Mouse (Mus musculus): ENCODE results near the gene Csk.

Gene Csk

DNA sequence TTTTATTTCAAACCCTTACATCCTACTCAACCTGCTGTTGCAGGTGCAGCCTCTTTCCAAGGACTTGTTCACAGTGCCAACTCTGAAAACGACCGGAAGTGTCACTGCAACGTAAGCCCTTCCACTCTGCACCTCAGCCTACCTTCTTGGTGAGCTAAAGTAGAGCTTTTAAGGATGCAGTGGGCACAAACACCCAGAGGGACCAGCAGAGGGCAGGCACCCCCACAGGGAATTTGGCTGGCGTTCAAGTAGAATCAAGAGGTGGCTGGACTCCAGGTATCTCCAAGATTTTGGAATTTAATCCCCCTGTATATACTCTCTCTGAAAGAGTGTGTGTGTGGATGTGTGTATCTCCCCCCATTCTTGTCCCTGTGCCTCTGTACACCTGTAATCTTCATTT is 4.4 kb upstream of the Csk start:
- no peak for DNase-seq (ENCODE audit: low spot score)

DNA sequence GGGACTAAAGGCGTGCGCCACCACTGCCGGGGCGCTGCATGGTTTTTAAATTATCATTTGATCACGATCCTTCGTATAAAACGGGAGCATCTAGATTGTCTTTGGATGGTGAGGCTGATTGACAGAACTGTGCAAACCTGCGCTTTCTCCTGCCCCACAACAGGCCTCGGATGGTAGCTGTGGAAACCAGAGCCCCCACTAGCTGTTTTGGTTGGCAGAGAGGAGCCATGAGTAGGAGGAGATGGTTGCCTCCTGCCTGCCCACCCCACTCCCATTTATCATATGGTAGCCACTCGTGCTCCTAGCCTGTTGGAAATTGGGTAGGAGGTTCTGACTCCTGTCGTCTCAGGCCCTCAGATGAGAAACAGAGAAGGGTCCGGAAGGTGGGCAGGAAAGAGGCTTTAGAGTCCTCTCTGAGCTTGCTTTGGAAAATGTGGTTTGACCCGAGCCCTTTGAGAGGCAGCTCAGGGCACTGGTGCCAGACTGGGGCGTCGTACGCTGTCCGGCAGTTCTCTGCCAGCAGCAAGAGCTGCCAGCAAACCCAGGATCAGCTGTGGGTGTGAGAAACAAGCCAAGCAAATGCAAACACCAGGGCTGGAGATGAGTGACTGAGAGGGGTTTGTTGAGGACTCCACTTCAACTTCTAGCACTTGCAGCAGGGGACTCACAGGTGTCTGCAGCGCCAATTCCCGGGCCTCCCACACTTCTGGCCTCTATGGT is 3.4 kb upstream of the Csk start:
- no peak for DNase-seq (ENCODE audit: low spot score)

DNA sequence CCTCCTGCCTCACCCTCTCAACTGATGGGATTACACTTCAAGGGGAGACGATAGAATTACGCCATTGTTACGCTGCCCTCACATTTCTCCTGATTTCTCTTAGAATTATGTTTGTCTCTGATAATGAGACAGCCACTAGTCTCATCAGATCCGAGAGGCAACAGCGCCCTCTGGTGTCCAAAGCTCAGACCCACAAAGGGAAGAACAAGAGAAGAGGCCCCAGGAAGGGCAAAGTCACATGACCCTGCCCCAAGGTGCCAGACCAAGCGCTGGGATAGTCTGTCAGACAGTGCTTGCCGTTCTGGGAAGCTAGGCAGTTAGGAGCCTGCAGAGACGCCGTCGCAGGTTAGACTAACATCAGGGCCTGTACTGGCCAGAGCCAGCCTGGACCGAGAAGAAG is 2.3 kb upstream of the Csk start:
- DNase-seq (ENCODE audit: low spot score) = peak; percentile 97

GRCm38 (mm10) chr9:57654966-57655365 is 1.5 kb upstream of the Csk start:
- no peak for DNase-seq (ENCODE audit: low spot score)

- DNase-seq (ENCODE audit: low spot score) = no peak
Measured at GRCm38 (mm10) chr9:57652855-57653254, 576 bp downstream of the Csk start.

DNA sequence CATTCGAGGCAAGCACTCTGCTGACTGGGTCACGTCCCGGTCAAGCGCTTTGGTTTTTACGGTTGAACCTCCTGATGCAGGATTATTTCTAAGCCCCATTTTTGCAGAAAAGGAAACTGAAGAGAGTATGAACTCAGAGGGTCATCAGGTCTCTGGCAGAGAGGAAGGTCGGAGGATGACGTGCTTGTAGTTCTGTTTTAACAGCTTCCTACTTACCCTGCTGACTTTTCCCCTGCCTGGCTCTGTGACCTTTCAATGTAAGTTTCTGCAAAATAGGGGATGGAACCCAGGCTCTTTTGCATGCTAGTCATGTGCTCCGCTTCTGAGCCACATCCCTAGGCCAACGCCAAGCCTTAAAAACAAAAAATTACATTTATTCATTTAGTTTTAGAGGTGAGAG is 1.1 kb downstream of the Csk start:
- DNase-seq (ENCODE audit: low spot score) = no peak

DNA sequence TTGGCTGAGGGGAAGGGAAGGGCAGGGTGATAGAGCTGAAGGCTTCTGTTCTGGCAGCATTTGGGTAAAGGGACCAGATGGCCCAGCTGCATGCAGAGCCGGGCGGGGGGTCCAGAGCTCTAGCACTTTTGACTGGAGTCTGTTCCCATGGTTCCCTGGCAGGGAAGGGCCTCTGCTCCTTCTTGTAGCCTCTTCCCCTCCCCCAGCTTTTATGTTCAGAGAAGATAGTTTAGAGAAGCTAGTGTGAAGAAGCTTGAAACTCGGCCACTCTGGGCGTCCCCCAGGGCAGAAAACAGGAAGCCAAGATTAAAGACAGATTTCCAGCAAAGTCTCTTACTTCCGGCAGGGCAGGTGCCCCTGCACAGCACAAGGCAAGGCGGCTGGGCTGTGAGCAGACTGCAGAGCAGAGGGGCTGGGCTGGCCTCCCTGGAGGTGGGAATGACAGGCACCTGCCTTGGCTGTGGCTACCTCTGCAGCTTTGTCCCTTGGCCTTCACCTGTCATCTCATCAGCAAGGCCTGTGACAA is 2.6 kb downstream of the Csk start:
- no peak for DNase-seq (ENCODE audit: low spot score)

DNA sequence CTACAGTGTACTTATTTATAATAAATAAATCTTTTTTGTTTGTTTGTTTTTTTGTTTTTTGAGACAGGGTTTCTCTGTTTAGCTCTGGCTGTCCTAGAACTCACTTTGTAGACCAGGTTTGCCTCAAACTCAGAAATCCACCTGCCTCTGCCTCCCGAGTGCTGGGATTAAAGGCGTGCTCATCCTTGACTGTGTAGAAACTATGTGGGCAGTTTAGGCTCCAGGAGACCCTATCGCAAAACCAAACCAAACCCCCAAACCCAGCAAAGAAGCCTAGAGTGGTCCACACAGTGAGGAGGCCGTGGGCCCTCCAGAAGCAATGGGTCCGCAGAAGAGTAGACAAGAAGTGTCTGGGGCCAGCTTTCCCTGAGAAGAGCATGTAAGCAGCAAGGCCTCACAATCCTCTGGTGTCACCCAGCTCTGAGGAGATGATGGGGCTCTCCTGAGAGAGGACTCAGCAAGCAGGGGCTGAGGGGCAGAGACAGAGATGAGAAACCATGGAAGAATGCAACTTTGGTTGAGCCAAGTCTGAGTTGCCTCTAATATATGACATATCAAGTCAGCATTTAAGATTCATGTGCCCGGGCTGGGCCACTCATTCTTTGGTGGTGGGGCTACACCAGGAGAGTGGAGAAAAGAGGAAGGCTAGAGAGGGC is 3.2 kb downstream of the Csk start:
- no peak for DNase-seq (ENCODE audit: low spot score)

GRCm38 (mm10) chr9:57647286-57648108 is 5.9 kb downstream of the Csk start:
- no peak for DNase-seq (ENCODE audit: low spot score)

DNA sequence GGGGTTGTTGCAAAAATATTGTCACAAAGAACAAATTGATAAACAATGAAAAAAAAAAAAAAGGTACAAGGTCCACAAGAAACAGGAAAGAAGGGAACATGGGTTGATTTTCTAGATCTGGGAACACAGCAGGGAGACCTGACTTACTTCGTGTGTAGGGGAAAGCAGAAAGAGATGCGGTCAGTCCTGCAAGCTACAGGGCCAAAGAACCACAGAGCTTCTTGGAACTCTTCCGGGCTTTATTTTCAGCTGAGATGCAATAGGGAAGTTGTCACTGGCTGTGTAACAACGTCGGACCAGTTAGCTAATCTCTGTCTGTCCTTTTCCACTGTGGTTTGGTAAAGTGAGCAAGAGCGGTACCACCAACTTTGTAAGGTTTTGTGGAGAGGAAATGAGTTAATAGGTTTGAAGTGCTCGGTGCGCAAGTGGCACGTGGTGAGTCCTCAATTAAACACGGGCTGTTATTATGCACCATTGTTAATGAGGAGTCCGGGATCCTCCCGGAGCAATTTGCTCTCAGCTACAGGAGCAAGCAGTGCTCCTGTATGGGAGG is 6.8 kb downstream of the Csk start:
- no peak for DNase-seq (ENCODE audit: low spot score)

DNA sequence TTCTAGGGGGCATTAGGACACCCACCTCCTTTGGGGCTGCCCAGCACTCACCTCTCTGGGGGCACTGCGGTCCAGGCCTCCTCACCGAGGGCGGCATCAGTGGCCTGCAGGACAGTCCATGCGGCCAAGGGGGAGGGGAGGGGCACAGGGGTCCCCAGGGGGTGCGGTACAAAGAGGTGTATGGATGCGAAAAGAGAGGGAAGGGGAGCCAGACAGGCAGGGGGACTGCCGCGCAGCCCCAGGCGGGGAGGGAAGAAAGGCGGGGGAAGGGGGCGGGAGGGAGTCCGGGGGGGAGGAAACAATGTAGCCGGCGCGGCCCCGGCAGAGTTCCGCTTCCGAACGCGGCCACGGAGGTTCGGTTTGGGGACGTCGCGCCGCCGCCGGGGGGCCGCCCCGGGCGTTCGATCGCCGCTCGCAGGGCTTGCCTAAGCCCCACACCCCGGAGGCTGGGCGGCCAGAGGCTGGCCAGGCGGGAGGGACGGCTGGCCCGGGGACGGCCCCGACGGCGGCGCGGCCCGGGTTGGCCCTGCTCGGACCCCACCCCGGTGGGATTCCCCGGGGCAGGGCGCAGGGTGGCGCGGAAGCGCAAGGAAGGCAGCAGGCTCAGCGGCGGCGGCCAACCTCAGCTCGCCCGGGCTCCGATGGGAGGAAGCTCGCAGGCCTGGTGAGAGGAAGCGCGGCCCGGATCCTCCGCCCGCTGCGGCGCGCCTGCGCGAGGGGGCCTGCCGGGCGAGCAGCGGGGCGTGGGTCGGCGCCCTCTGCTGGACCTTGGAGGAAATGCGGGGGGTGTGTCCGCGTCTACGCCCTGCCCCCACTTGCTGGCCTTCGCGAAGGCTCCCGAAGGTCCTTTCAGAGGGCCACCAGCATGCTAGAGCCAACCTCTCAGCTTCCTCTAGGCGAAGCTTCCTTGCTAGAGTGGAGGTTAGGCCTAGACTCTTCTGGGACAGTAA is 8.2 kb downstream of the Csk start:
- DNase-seq (ENCODE audit: low spot score) = peak; percentile 84

- DNase-seq (ENCODE audit: low spot score) = peak; percentile 34
Measured at GRCm38 (mm10) chr9:57644442-57644943, 8.9 kb downstream of the Csk start.

GRCm38 (mm10) chr9:57643856-57644180 is 9.6 kb downstream of the Csk start:
- DNase-seq (ENCODE audit: low spot score) = peak; percentile 64

DNA sequence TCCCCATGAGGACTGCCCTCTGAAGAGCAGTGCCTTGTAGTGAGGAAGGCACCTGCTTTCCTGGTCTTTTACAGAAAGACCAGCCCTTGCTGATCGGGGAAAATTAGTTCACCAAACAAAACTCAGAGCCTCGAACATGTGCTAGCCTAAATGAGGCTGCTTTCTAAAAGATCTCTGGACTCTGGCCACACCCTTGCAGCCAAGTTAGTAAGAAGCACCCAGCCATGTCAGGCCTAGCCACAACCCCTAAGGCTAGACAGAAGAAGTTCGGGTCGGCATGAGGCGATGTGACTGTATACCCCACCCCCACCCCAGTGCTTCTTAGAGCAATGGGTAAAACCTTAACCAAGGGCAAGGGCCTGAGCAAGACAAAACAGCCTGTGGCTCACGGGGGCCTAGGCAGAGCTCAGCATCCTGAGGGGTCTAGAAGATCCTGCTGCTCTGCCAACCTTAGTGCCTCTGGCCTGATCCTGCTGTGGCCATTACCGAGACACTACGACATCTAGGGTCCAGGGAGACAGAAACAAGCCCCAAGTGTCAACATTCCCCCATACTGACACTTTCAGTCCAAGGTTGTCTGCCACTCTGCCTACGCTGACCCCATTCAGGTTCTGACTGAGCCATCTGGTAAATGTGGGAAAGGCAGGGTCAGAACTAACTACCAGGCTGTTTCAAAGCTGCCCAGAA is 10.1 kb downstream of the Csk start:
- no peak for DNase-seq (ENCODE audit: low spot score)

DNA sequence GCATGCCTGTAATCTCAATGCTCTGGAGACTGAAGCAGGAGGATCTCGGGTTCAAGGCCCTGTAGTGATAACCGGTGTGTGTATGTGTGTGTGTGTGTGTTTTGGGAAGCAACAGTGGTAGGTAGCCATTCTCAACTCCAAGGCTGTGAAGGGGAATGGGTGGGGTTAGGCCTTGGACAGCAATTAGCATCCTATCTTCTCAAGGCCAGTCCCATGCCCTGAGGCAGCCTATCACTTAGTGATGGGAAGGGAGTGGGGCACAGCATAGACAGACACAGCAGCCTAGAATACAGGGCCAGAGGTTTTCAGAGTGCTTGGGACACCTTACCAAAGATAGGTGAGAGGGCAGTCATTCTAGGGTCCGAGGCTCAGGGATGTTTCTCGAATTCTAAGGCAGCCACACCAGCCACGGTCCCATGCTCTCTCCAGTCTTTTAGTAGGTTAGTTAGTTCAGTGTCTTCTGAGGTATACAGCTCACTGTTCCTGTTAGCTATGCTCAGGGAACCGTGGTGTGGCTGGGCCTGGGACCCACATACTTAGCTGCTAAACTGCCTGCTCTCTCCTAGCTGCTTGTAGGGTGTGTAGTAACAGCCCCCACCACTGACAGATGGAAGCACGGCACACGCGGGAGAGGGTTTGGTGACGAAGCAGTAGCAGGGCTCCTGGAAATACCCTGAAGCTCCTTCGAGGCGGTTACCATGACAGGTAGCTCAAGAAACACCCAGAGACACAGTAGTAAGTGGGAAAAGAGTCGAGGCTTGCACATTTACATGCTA is 11.5 kb downstream of the Csk start:
- no peak for DNase-seq (ENCODE audit: low spot score)

- no peak for DNase-seq (ENCODE audit: low spot score)
Measured at GRCm38 (mm10) chr9:57641022-57641421, 12.4 kb downstream of the Csk start.

- peak; percentile 40 for DNase-seq (ENCODE audit: low spot score)
Measured at GRCm38 (mm10) chr9:57640384-57640783, 13.0 kb downstream of the Csk start.

GRCm38 (mm10) chr9:57639661-57640328 is 13.6 kb downstream of the Csk start:
- DNase-seq (ENCODE audit: low spot score) = no peak

All from c-Kit-positive CD71-positive TER-119-positive erythroid progenitor cells, embryonic 14.5 days (primary cell).